Mouse (Mus musculus) liver, embryonic 11.5 days (tissue): ENCODE measurements around the gene Optn. TPM values are rescaled to one million over a fixed set of nuclear protein-coding genes. Genes with fewer than 3 reads are reported as not detected.

Experiments
- ATAC-seq: fragments of 200-750 bp; cut with Nextera tagmentation; replicated peaks from 2 replicates; pipeline ENCODE4 v1.8.0; 2017; ENCODE audit warnings: moderate number of reproducible peaks, mild to moderate bottlenecking, moderate TSS enrichment, moderate library complexity; ENCODE audit not compliant: low FRiP score
- DNase-seq: peaks from one replicate; pipeline ENCODE4 v3.0.0-alpha.2; 2017; ENCODE audit warnings: low spot score
- H3K27ac ChIP-seq: fragments of 300-500 bp; sonication (generic); 2 replicates; pipeline ENCODE4 v1.5.1; 2014; ENCODE audit warnings: mild to moderate bottlenecking, low read depth, low read length, control low read depth
- H3K27me3 ChIP-seq: fragments of 300-500 bp; sonication (generic); replicated peaks from 2 replicates; pipeline ENCODE4 v1.6.1; 2014; ENCODE audit warnings: low read length, mixed read lengths; ENCODE audit not compliant: control insufficient read depth, insufficient read depth
- H3K36me3 ChIP-seq: fragments of 300-500 bp; sonication (generic); 2 replicates; pipeline ENCODE4 v1.6.1; 2014; ENCODE audit warnings: mild to moderate bottlenecking, low read length, moderate library complexity, mixed read lengths; ENCODE audit not compliant: control insufficient read depth, insufficient read depth
- H3K4me1 ChIP-seq: fragments of 300-500 bp; sonication (generic); replicated peaks from 2 replicates; pipeline ENCODE4 v1.6.1; 2014; ENCODE audit warnings: low read length, mixed read lengths; ENCODE audit not compliant: control insufficient read depth, insufficient read depth
- H3K4me2 ChIP-seq: fragments of 300-500 bp; sonication (generic); 2 replicates; pipeline ENCODE4 v1.6.1; 2014; ENCODE audit warnings: mild to moderate bottlenecking, control low read depth, moderate library complexity
- H3K4me3 ChIP-seq: fragments of 300-500 bp; sonication (generic); 2 replicates; pipeline ENCODE4 v1.5.1; 2014; ENCODE audit warnings: low read depth, low read length, control low read depth
- H3K9ac ChIP-seq: fragments of 300-500 bp; sonication (generic); 2 replicates; pipeline ENCODE4 v1.6.1; 2014; ENCODE audit warnings: low read depth, low read length, control low read depth
- H3K9me3 ChIP-seq: fragments of 300-500 bp; sonication (generic); 2 replicates; pipeline ENCODE4 v1.6.1; 2016; ENCODE audit warnings: low read length, inconsistent platforms, mixed read lengths; ENCODE audit not compliant: control insufficient read depth
- WGBS: fragments of 180-500 bp; shearing (Covaris S2); extraction: QIAGEN DNeasy Blood & Tissue Kit; methylation state at CpG from one replicate; pipeline ENCODE4 v1.1.7; 2014; 5-methylcytosine and 5-hydroxymethylcytosine counted together
- polyA plus RNA-seq: library from polyadenylated mRNA; unstranded; fragments of >200 nt; fragmentation: Nextera tagmentation; extraction: Ambion mirVana; gene quantifications from 2 replicates; pipeline ENCODE4 v1.2.1, GENCODE M21; 2014

The Optn gene
- polyA plus RNA-seq, 1 experiment from 2014 or later = 18.7 TPM

DNA sequence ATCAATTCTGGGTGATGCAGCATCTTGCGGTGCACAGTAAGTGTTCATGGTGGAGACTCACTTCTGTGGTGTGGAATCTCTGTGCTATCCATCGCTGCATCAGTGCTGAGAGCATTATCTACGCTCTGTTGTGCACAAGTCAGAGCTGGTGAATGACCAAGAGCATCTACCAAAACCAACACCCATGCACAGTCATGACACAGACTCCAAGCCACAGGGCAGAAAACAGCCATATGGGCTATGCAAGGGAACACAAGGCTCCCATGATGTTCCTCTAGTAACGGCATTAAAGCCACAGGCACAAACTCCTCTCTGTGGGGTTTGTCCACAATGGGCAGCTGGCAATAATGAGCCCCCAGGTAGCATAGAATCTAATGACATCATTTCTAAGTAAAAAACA lies 34.0 kb downstream of the Optn start:
- H3K27me3 ChIP-seq = no peaks in the 10 kb centered on the region
- no peak overlapping the region for H3K9ac ChIP-seq
- ATAC-seq (no peak), DNase-seq (no peak)
- H3K4me1 ChIP-seq = peaks cover 4% of the 10 kb centered on the region; the same call in 1 of the 2 replicates
- H3K27ac ChIP-seq = no peak overlapping the region
- no peaks in the 10 kb centered on the region for H3K36me3 ChIP-seq
- no peak overlapping the region for H3K4me2 ChIP-seq
- WGBS = 88% methylated on average over 4 of the region's 4 CpGs
- H3K9me3 ChIP-seq = no peaks in the 10 kb centered on the region
- no peak overlapping the region for H3K4me3 ChIP-seq

DNA sequence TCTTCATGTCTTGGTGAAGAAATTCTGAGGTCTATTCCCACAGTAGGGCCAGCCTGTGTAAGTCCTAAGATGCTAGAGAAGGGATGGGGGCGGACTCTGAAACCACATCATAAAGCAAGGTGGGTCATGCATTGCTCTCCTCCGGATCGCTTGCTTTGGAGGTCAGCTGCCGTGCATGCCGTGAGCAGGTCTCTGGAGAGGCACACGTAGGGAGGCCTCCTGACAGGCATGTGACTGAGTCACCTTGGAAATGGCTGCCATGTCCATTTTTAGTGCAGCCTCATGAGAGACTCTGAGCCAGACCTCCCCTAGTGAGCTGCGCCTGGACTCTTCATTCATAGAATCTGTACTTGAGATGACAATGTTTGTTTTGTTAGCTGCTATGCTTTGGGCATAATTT lies 35.8 kb downstream of the Optn start:
- no peak for DNase-seq
- no peak overlapping the region for H3K4me2 ChIP-seq
- no peaks in the 10 kb centered on the region for H3K36me3 ChIP-seq
- no peak for ATAC-seq
- no peak overlapping the region for H3K27ac ChIP-seq
- H3K4me1 ChIP-seq = peaks cover 6% of the 10 kb centered on the region
- no peaks in the 10 kb centered on the region for H3K9me3 ChIP-seq
- 88% methylated on average over 7 of the region's 7 CpGs for WGBS
- no peaks in the 10 kb centered on the region for H3K27me3 ChIP-seq
- H3K9ac ChIP-seq = no peak overlapping the region
- no peak overlapping the region for H3K4me3 ChIP-seq

DNA sequence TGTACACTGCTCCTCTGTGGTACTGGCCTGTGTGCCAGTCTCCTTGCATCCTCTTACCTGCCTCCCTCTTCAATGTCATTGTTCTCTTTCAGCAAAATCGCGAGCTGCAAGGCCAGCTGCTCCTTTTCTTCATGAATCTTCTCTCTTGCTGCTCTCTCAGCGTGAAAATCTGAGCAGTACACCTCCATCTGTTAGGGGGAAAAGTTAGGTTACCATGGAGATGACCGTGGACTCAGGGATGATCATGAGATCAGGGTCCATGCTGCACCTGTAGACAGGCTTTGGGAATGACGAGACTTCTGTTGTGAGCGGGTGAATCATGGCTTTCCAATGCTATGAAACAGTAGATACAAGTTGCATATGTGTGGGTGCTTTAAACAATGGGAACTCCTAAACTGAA lies 36.8 kb downstream of the Optn start:
- Histone ChIP-seq H3K27me3 (no peaks in the 10 kb centered on the region), H3K36me3 (no peaks in the 10 kb centered on the region), H3K4me2 (no peak overlapping the region), H3K4me3 (no peak overlapping the region), H3K27ac (no peak overlapping the region), H3K9ac (no peak overlapping the region), H3K9me3 (no peaks in the 10 kb centered on the region), H3K4me1 (peaks cover 7% of the 10 kb centered on the region)
- DNase-seq = no peak
- ATAC-seq = no peak
- WGBS = 80% methylated on average over 6 of the region's 6 CpGs

DNA sequence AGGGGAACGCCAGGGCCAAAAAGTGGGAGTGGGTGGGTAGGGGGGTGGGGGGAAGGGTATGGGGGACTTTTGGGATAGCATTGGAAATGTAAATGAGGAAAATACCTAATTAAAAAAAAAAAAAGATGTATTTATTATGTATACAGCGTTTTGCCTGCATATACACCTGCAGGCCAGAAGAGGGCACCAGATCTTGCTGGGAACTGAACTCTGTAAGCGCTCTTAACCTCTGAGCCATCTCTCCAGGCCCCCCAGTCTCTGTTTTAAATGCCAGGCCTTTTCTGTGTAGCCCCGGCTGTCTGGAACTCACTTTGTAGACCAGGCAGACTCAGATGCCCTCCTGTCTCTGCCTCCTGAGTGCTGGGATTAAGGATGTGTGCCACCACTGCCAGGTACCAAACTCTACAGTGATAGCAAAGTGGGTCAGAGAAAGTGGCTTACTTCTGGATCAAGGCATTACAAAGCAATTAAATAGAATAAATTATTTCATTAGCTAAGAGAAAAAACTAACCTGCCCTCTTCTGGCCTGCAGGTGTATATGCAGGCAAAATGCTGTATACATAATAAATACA lies 38.6 kb downstream of the Optn start:
- 33% methylated on average over 3 of the region's 4 CpGs for WGBS
- Histone ChIP-seq H3K4me1 (peaks cover 7% of the 10 kb centered on the region), H3K36me3 (no peaks in the 10 kb centered on the region), H3K9me3 (no peaks in the 10 kb centered on the region), H3K27ac (no peak overlapping the region), H3K9ac (no peak overlapping the region), H3K4me2 (no peak overlapping the region), H3K4me3 (no peak overlapping the region), H3K27me3 (no peaks in the 10 kb centered on the region)
- DNase-seq (no peak), ATAC-seq (peak; percentile 47; the same call in 1 of the 2 replicates)

DNA sequence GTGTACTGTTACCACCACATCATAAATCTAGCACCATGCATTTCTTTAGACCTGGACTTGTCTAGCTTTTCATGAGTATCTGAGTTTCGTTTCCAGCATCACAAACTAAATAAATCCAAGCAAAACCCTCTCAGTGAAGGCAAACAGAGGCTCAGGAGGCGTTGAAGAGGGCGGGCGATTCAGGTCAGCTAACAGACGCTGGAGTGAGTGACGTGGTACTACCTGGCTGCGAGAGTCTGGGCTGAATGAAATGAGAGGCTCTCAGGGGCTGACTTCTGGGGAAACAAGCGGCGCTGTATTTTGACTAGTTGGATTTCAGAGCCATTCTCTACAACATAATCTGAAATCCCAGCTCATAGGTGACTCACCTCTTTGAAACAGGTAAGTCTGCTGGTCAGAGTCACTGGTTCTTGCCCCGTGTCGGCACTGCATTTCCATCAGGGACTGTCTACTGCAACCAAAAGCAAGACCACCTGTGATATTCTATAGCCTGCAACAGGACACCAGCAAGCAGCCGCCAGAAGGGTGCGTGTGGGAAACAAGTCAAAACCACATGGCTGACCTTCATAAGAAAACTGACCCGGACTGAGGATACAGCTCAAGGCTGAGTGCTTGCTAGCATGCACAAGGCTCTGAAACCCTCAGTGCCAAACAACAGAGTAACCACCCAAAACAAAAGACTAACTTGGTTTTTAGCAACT lies 40.0 kb downstream of the Optn start:
- Histone ChIP-seq H3K4me1 (peaks cover 7% of the 10 kb centered on the region), H3K9me3 (no peaks in the 10 kb centered on the region), H3K4me3 (no peak overlapping the region), H3K36me3 (no peaks in the 10 kb centered on the region), H3K9ac (no peak overlapping the region), H3K27ac (no peak overlapping the region), H3K27me3 (no peaks in the 10 kb centered on the region), H3K4me2 (no peak overlapping the region)
- WGBS = 73% methylated on average over 14 of the region's 14 CpGs
- no peak for ATAC-seq
- no peak for DNase-seq

DNA sequence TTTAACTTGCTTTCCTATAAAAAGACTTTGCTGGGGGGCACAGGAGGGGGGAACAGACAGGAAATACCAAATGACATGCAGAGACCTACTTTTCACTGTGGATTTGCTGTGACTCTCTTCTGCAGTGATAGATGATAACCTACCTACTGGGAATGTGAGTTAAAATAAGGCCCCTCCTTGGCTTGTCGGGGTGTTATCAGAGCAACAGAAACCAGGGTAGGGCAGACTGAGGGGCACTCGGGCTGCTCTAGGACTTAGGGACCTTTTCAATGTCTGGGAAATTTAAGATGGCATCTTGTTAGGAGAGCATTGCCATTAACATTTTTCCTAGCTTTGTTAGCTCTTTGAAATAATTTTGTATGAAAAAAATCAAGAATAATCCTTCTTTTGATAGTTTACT lies 40.6 kb downstream of the Optn start:
- no peak overlapping the region for H3K4me2 ChIP-seq
- no peaks in the 10 kb centered on the region for H3K27me3 ChIP-seq
- H3K4me1 ChIP-seq = peaks cover 7% of the 10 kb centered on the region
- no peaks in the 10 kb centered on the region for H3K9me3 ChIP-seq
- 28% methylated on average over 2 of the region's 2 CpGs for WGBS
- H3K36me3 ChIP-seq = no peaks in the 10 kb centered on the region
- ATAC-seq (peak; percentile 58), DNase-seq (no peak)
- H3K9ac ChIP-seq = no peak overlapping the region
- no peak overlapping the region for H3K4me3 ChIP-seq
- H3K27ac ChIP-seq = no peak overlapping the region

DNA sequence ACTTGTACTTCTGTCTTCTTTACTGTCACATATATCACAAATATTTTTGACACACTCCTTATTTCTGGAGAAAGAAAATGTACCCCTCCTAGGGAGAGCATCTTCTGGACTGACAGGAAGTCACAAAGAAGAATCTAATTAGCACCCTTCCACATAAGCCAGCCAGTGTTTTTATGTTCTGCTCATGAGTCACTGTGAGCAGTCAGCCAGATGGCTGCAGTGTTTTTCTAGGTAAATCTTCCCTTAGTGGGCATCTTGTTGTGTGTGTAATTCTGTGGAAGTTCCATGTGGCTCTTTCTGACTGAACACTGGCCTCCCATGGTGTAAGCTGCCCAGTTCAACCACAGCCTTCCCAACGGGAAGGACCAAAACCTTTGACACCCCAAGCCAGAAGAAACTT lies 44.1 kb downstream of the Optn start:
- peaks cover 7% of the 10 kb centered on the region for H3K4me1 ChIP-seq
- no peak overlapping the region for H3K9ac ChIP-seq
- no peaks in the 10 kb centered on the region for H3K9me3 ChIP-seq
- WGBS = 70% methylated on average over 1 of the region's 1 CpGs
- H3K4me2 ChIP-seq = no peak overlapping the region
- H3K4me3 ChIP-seq = no peak overlapping the region
- DNase-seq (no peak), ATAC-seq (no peak)
- no peaks in the 10 kb centered on the region for H3K27me3 ChIP-seq
- H3K27ac ChIP-seq = no peak overlapping the region
- H3K36me3 ChIP-seq = no peaks in the 10 kb centered on the region

DNA sequence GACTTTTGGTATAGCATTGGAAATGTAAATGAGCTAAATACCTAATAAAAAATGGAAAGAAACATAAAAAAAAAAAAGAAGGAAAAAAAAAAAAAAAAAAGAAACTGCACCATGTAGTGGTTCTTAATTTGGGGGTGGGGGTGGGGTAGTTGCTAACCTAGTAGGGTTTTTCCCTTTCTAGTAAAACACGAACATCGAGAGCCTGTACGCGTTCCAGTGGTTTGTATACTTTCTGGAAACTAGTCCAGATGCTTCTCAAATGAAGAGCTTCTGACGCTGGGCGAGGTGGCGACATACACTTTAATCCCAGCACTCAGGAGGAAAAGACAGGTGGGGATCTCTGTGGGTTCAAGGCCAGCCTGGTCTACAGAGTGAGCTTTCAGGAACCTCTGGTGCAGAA lies 46.9 kb downstream of the Optn start:
- Histone ChIP-seq H3K9ac (no peak overlapping the region), H3K36me3 (no peaks in the 10 kb centered on the region), H3K27ac (no peak overlapping the region), H3K4me2 (no peak overlapping the region), H3K9me3 (no peaks in the 10 kb centered on the region), H3K4me1 (peaks cover 1% of the 10 kb centered on the region), H3K4me3 (no peak overlapping the region), H3K27me3 (no peaks in the 10 kb centered on the region)
- 92% methylated on average over 7 of the region's 7 CpGs for WGBS
- no peak for ATAC-seq
- DNase-seq = no peak

DNA sequence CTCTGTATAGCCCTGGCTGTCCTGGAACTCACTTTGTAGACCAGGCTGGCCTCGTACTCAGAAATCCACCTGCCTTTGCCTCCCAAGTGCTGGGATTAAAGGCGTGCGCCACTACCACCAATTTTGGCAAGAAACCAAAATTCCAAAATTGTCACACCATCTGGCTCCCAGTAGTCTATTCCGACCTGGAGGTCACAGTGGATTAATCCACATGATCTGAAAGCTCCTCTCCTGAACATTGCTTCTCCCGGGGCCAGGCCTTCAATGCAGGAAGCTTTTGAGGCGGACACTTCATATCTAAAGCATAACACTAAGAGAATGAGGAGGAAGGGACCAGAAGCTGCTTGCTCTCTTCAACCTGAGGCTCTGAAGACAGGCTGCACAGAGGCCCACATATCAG lies 48.3 kb downstream of the Optn start:
- ATAC-seq (no peak), DNase-seq (no peak)
- Histone ChIP-seq H3K27me3 (no peaks in the 10 kb centered on the region), H3K36me3 (peaks cover 3% of the 10 kb centered on the region; the same call in 1 of the 2 replicates), H3K4me2 (no peak overlapping the region), H3K9me3 (no peaks in the 10 kb centered on the region), H3K4me3 (no peak overlapping the region), H3K4me1 (peaks cover 11% of the 10 kb centered on the region), H3K27ac (no peak overlapping the region), H3K9ac (no peak overlapping the region)
- WGBS = 84% methylated on average over 6 of the region's 6 CpGs
